In the genomic region with DNA sequence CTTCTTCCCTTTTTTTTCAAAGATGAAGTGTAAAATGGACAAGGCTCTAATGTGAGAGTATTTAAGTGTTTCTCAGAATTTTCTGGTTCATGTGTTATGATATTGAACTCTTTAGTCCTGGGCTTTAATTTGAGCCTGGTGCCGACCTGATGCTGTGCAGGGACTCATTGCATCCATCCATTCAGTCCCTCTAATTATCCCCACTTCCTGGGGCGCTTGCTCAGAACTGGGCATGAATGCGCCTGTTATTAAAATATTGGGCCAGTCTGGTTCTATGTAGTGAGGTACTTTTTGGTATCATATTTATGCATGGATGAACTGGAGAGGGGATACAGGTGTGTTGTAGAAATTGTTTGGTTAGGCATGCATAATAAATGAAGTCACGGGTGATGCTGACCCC, we compare ENCODE assay signal across 24 mouse cellular contexts. TPM values are rescaled to one million over a fixed set of nuclear protein-coding genes. Genes with fewer than 3 reads are reported as not detected.
DNase-seq lines count a peak whose midpoint lies in the region; ATAC-seq and TF ChIP-seq lines count a peak whose summit lies in the region.
"Had no signal": no experiment of that assay in that cellular context is flagged by ENCODE, and none has a peak within 500 bp of the region (broad histone marks: within the 10 kb centered on the region; RNA-seq: fewer than 3 reads in every experiment).

No protein-coding gene starts in this region.

- no peaks in the 10 kb centered on the region for H3K9me3 ChIP-seq in forebrain, embryonic 14.5 days (replicated peaks; ENCODE audit: control insufficient read depth, low read length)
- H3K9me3 ChIP-seq: embryonic facial prominence, embryonic 13.5 days; hindbrain, embryonic 15.5 days; intestine, embryonic 15.5 days had no signal

- H3K9ac ChIP-seq in forebrain, embryonic 14.5 days (ENCODE audit: low read length): no peak overlapping the region
- H3K9ac ChIP-seq: embryonic facial prominence, embryonic 13.5 days; hindbrain, embryonic 12.5 days; hindbrain, embryonic 15.5 days; intestine, embryonic 15.5 days had no signal

- TF ChIP-seq POLR2A in brain, embryonic 14.5 days (IDR thresholded peaks at IDR 0.05; ENCODE audit: borderline replicate concordance, extremely low read depth, insufficient read depth, insufficient read length, poor library complexity, severe bottlenecking): no peak

- peak; percentile 46 for DNase-seq in Muller cell, postnatal 12 days (ENCODE audit: inconsistent ontology term)
- DNase-seq in brain, embryonic 14.5 days (ENCODE audit: low read depth): peak; percentile 55
- peak; percentile 23 for DNase-seq in forebrain, embryonic 14.5 days (ENCODE audit: low spot score)
- peak; percentile 42 for DNase-seq in retina, postnatal 1 day
- DNase-seq in thymus, postnatal 10 days (ENCODE audit: low spot score in 2 of 2): no peak
- no peak for DNase-seq in cerebellum, postnatal 4 days (ENCODE audit: low spot score in 2 of 2)
- DNase-seq: adrenal gland, adult 8-10 months; adrenal gland, postnatal 25 days; cerebellum, adult 18-20 months; cerebellum, adult 9-11 months; cerebellum, postnatal 25 days; gastrocnemius, adult 2 months; gastrocnemius, postnatal 14 days; heart, adult 11 months; kidney, adult 11 months had no signal

- H3K36me3 ChIP-seq in forebrain, embryonic 14.5 days (ENCODE audit: control insufficient read depth, insufficient read depth, low read length): no peaks in the 10 kb centered on the region
- H3K36me3 ChIP-seq: embryonic facial prominence, embryonic 13.5 days; hindbrain, embryonic 15.5 days; intestine, embryonic 15.5 days had no signal

- no peak overlapping the region for H3K4me3 ChIP-seq in forebrain, embryonic 14.5 days (ENCODE audit: low read depth, low read length)
- H3K4me3 ChIP-seq: embryonic facial prominence, embryonic 10.5 days; embryonic facial prominence, embryonic 13.5 days; erythroblast, embryonic 14.5 days; gastrocnemius, adult 2 months; hindbrain, embryonic 12.5 days; hindbrain, embryonic 15.5 days; intestine, embryonic 15.5 days had no signal

- H3K4me1 ChIP-seq in forebrain, embryonic 14.5 days (ENCODE audit: control insufficient read depth, insufficient read depth, low read length): peaks cover 7% of the 10 kb centered on the region; the same call in 1 of the 2 replicates
- H3K4me1 ChIP-seq: embryonic facial prominence, embryonic 10.5 days; embryonic facial prominence, embryonic 13.5 days; hindbrain, embryonic 12.5 days; hindbrain, embryonic 15.5 days; intestine, embryonic 15.5 days had no signal

- no peaks in the 10 kb centered on the region for H3K27me3 ChIP-seq in forebrain, embryonic 14.5 days (replicated peaks; ENCODE audit: control insufficient read depth, insufficient read depth, low read length)
- H3K27me3 ChIP-seq: embryonic facial prominence, embryonic 13.5 days; hindbrain, embryonic 12.5 days; hindbrain, embryonic 15.5 days; intestine, embryonic 15.5 days had no signal

- no peak for TF ChIP-seq CTCF in brain, embryonic 14.5 days (IDR thresholded peaks at IDR 0.05; ENCODE audit: borderline replicate concordance, extremely low read depth, insufficient read depth, insufficient read length)

- no peak overlapping the region; the same call in 1 of the 2 replicates for H3K27ac ChIP-seq in forebrain, embryonic 14.5 days (ENCODE audit: low read depth, low read length)
- H3K27ac ChIP-seq: embryonic facial prominence, embryonic 10.5 days; embryonic facial prominence, embryonic 13.5 days; gastrocnemius, adult 2 months; hindbrain, embryonic 12.5 days; hindbrain, embryonic 15.5 days; intestine, embryonic 15.5 days had no signal

- H3K4me2 ChIP-seq in forebrain, embryonic 14.5 days (ENCODE audit: low read length): peak overlapping the region; percentile 18; the same call in 1 of the 2 replicates
- H3K4me2 ChIP-seq: embryonic facial prominence, embryonic 13.5 days; heart, embryonic 11.5 days; hindbrain, embryonic 12.5 days; hindbrain, embryonic 15.5 days; intestine, embryonic 15.5 days had no signal

- ATAC-seq in forebrain, embryonic 14.5 days: 0 out of 2 replicates have a peak, but pooled peaks have one; percentile 32
- ATAC-seq: activated CD4-positive, CD25-positive, alpha-beta regulatory T cell, adult 4 months; CD4-positive, CD25-positive, alpha-beta regulatory T cell, adult 4 months; intestine, embryonic 15.5 days had no signal

- whole genome bisulfite sequencing in forebrain, embryonic 14.5 days: 12% methylated on average over 4 of the region's 4 CpGs

RNA-seq across cellular contexts. Expression of a gene that starts 47.9 kb away (rescaled TPM):
- polyA plus RNA-seq in brain, embryonic 14.5 days (2012; rRNA removed): 22.4 and 22.7 TPM in 2 replicates
- polyA plus RNA-seq in forebrain, embryonic 14.5 days (2014; fragmentation: Nextera tagmentation; extraction: Ambion mirVana): 25.0 and 25.7 TPM in 2 replicates

Comparison
In these comparisons a context has a peak if more than half of its experiments do, and no peak if none do; other contexts are left out.
1. DNase-seq: peak in Muller cell, postnatal 12 days (single experiment), brain, embryonic 14.5 days (single experiment), forebrain, embryonic 14.5 days (single experiment) and retina, postnatal 1 day (single experiment); none in thymus, postnatal 10 days (0 of 2) and cerebellum, postnatal 4 days (0 of 2).